Mouse (Mus musculus): ENCODE data around the gene Pten. TPM values are rescaled to one million over a fixed set of nuclear protein-coding genes. Genes with fewer than 3 reads are reported as not detected.

Pten gene
- total and polyA plus RNA-seq, 2 experiments from 2014 or later, result 14.7 to 95.9 TPM

- peak; percentile 90 for TF ChIP-seq CTCF (IDR thresholded peaks at IDR 0.05; ENCODE audit: low read depth)
- Histone ChIP-seq H3K4me1 (ENCODE audit: insufficient read depth, low read length) (no peaks in the 10 kb centered on the region), H3K27ac (no peak overlapping the region), H3K4me3 (ENCODE audit: low read length) (no peak overlapping the region), H3K27me3 (ENCODE audit: insufficient read depth, low read length) (no peaks in the 10 kb centered on the region), H3K9ac (replicated peaks; ENCODE audit: low read length) (no peak overlapping the region), H3K9me3 (ENCODE audit: low read length) (no peaks in the 10 kb centered on the region), H3K4me2 (ENCODE audit: low read depth, low read length) (no peak overlapping the region), H3K36me3 (ENCODE audit: insufficient read depth, low read length) (no peaks in the 10 kb centered on the region)
- no peak for ATAC-seq
- DNase-seq (ENCODE audit: low spot score), result peak; percentile 86
- WGBS, result 4% methylated on average over 3 of the region's 3 CpGs
Measured at GRCm38 (mm10) chr19:32715201-32715600, 42.1 kb upstream of the Pten start.

DNA sequence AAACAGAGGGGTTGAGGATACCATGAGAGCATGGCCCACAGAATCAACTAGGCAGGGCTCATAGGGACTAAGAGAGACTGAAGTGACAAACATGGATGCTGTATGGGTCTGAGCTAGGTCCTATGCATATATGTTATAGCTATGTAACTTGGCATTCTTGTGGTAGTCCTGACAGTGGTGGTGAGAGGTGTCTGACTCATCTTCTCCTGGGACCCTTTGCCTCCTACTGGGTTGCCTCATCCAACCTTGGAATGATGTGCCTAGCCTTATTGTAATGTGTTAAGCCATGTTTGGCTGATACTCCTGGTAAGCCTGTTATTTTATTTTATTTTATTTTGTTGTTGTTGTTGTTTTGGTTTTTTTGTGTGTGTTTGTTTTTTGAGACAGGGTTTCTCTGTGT, 41.6 kb upstream of the Pten start:
- ATAC-seq, result no peak
- Histone ChIP-seq H3K9ac (replicated peaks; ENCODE audit: low read length) (no peak overlapping the region), H3K27ac (no peak overlapping the region), H3K4me2 (ENCODE audit: low read depth, low read length) (no peak overlapping the region), H3K4me3 (ENCODE audit: low read length) (no peak overlapping the region), H3K36me3 (ENCODE audit: insufficient read depth, low read length) (no peaks in the 10 kb centered on the region), H3K9me3 (ENCODE audit: low read length) (no peaks in the 10 kb centered on the region), H3K27me3 (ENCODE audit: insufficient read depth, low read length) (no peaks in the 10 kb centered on the region), H3K4me1 (ENCODE audit: insufficient read depth, low read length) (no peaks in the 10 kb centered on the region)
- no peak for DNase-seq (ENCODE audit: low spot score)
- no peak for TF ChIP-seq CTCF (IDR thresholded peaks at IDR 0.05; ENCODE audit: low read depth)

- H3K4me3 ChIP-seq (ENCODE audit: low read length), result no peak overlapping the region
- H3K9ac ChIP-seq (replicated peaks; ENCODE audit: low read length), result no peak overlapping the region
- 69% methylated on average over 3 of the region's 3 CpGs for WGBS
- peak; percentile 50 for DNase-seq (ENCODE audit: low spot score)
- peak; percentile 35 for TF ChIP-seq CTCF (IDR thresholded peaks at IDR 0.05; ENCODE audit: low read depth)
- H3K36me3 ChIP-seq (ENCODE audit: insufficient read depth, low read length), result no peaks in the 10 kb centered on the region
- no peaks in the 10 kb centered on the region for H3K9me3 ChIP-seq (ENCODE audit: low read length)
- H3K4me2 ChIP-seq (ENCODE audit: low read depth, low read length), result no peak overlapping the region
- H3K27me3 ChIP-seq (ENCODE audit: insufficient read depth, low read length), result no peaks in the 10 kb centered on the region
- ATAC-seq, result no peak
- H3K4me1 ChIP-seq (ENCODE audit: insufficient read depth, low read length), result no peaks in the 10 kb centered on the region
- no peak overlapping the region for H3K27ac ChIP-seq
Measured at GRCm38 (mm10) chr19:32717590-32717989, 39.7 kb upstream of the Pten start.

DNA sequence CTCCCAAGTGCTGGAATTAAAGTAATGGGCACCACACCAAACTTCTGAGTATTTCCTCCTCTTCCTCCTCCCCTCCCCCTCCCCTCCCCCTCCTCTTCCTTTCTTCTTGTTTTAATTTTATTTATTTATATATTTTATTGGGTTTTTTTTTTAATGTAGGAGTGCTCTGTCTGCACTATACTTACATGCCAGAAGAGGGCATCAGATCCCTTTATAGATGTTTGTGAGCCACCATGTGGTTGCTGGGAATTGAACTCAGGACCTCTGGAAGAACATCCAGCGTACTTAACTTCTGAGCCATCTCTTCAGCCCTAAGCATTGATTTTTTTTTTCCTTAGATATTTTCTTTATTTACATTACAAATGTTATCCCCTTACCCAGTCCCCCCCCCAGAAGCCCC, 37.0 kb upstream of the Pten start:
- Histone ChIP-seq H3K4me1 (ENCODE audit: insufficient read depth, low read length) (no peaks in the 10 kb centered on the region), H3K9me3 (ENCODE audit: low read length) (no peaks in the 10 kb centered on the region), H3K4me2 (ENCODE audit: low read depth, low read length) (no peak overlapping the region), H3K27me3 (ENCODE audit: insufficient read depth, low read length) (no peaks in the 10 kb centered on the region), H3K4me3 (ENCODE audit: low read length) (no peak overlapping the region), H3K27ac (no peak overlapping the region), H3K9ac (replicated peaks; ENCODE audit: low read length) (no peak overlapping the region), H3K36me3 (ENCODE audit: insufficient read depth, low read length) (no peaks in the 10 kb centered on the region)
- DNase-seq (ENCODE audit: low spot score) (no peak), ATAC-seq (no peak)
- 97% methylated on average over 1 of the region's 1 CpGs for WGBS
- TF ChIP-seq CTCF (IDR thresholded peaks at IDR 0.05; ENCODE audit: low read depth), result no peak

DNA sequence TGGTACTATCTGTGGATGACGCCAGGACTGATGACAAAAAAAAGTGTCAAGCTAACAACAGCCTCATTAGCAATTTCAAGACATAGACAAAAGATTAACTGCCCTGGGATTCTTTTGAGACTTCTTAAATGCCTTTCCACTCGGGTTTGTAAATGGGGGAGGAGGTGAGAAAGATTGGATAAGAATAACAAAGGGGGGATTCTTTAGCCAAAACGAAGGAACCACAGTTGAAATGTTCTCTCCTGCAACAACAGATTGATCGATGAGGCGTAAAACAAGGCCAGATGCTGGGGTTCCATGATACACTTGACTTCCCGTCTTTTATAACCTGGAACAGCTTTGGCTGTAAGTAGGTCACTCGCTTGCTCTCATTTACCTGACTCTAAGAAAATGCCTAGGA, 33.5 kb upstream of the Pten start:
- no peaks in the 10 kb centered on the region for H3K27me3 ChIP-seq (ENCODE audit: insufficient read depth, low read length)

GRCm38 (mm10) chr19:32726451-32727325, 30.6 kb upstream of the Pten start:
- H3K9ac ChIP-seq (replicated peaks; ENCODE audit: low read length), result no peak overlapping the region

More for the DNA sequence above, 33.5 kb upstream of the Pten start:
- Histone ChIP-seq H3K9me3 (ENCODE audit: low read length) (no peaks in the 10 kb centered on the region), H3K9ac (replicated peaks; ENCODE audit: low read length) (no peak overlapping the region), H3K36me3 (ENCODE audit: insufficient read depth, low read length) (no peaks in the 10 kb centered on the region), H3K4me2 (ENCODE audit: low read depth, low read length) (no peak overlapping the region), H3K4me1 (ENCODE audit: insufficient read depth, low read length) (no peaks in the 10 kb centered on the region), H3K4me3 (ENCODE audit: low read length) (no peak overlapping the region), H3K27ac (no peak overlapping the region)
- no peak for DNase-seq (ENCODE audit: low spot score)
- TF ChIP-seq CTCF (IDR thresholded peaks at IDR 0.05; ENCODE audit: low read depth), result no peak
- ATAC-seq, result no peak
- WGBS, result 20% methylated on average over 7 of the region's 7 CpGs

GRCm38 (mm10) chr19:32729785-32730184, 27.5 kb upstream of the Pten start:
- H3K36me3 ChIP-seq (ENCODE audit: insufficient read depth, low read length), result no peaks in the 10 kb centered on the region
- H3K4me1 ChIP-seq (ENCODE audit: insufficient read depth, low read length), result no peaks in the 10 kb centered on the region
- H3K9ac ChIP-seq (replicated peaks; ENCODE audit: low read length), result no peak overlapping the region
- no peak for TF ChIP-seq CTCF (IDR thresholded peaks at IDR 0.05; ENCODE audit: low read depth)
- H3K27ac ChIP-seq, result no peak overlapping the region
- no peaks in the 10 kb centered on the region for H3K27me3 ChIP-seq (ENCODE audit: insufficient read depth, low read length)
- H3K4me3 ChIP-seq (ENCODE audit: low read length), result no peak overlapping the region
- DNase-seq (ENCODE audit: low spot score) (no peak), ATAC-seq (no peak)
- H3K4me2 ChIP-seq (ENCODE audit: low read depth, low read length), result no peak overlapping the region
- no peaks in the 10 kb centered on the region for H3K9me3 ChIP-seq (ENCODE audit: low read length)
- WGBS, result 89% methylated on average over 4 of the region's 4 CpGs

More at GRCm38 (mm10) chr19:32726451-32727325, 30.6 kb upstream of the Pten start:
- no peaks in the 10 kb centered on the region for H3K27me3 ChIP-seq (ENCODE audit: insufficient read depth, low read length)
- H3K4me3 ChIP-seq (ENCODE audit: low read length), result peak overlapping the region; percentile 10; the same call in 1 of the 2 replicates
- ATAC-seq (peak; percentile 75), DNase-seq (ENCODE audit: low spot score) (peak; percentile 30)
- H3K27ac ChIP-seq, result no peak overlapping the region
- H3K36me3 ChIP-seq (ENCODE audit: insufficient read depth, low read length), result no peaks in the 10 kb centered on the region
- peak overlapping the region; percentile 49 for H3K4me2 ChIP-seq (ENCODE audit: low read depth, low read length)
- H3K4me1 ChIP-seq (ENCODE audit: insufficient read depth, low read length), result no peaks in the 10 kb centered on the region
- TF ChIP-seq CTCF (IDR thresholded peaks at IDR 0.05; ENCODE audit: low read depth), result no peak
- H3K9me3 ChIP-seq (ENCODE audit: low read length), result no peaks in the 10 kb centered on the region
- 4% methylated on average over 22 of the region's 22 CpGs for WGBS

All from hindbrain, postnatal 0 days (tissue).